Mouse (Mus musculus): Measurements from ENCODE around the gene 9430015G10Rik. TPM values are rescaled to one million over a fixed set of nuclear protein-coding genes. Genes with fewer than 3 reads are reported as not detected.
A peak's percentile ranks its signal among the peaks of the same experiment; 100 is the strongest.

The 9430015G10Rik gene
- total and polyA plus RNA-seq, 2 experiments from 2014 or later: 25.2 to 28.1 TPM

GRCm38 (mm10) chr4:156103342-156103741, 6.4 kb upstream of the 9430015G10Rik start:
- Histone ChIP-seq H3K9me3 (ENCODE audit: low read length) (no peaks in the 10 kb centered on the region), H3K9ac (replicated peaks; ENCODE audit: low read length, poor library complexity, severe bottlenecking) (no peak overlapping the region), H3K4me2 (ENCODE audit: low read depth, low read length, poor library complexity, severe bottlenecking) (no peak overlapping the region), H3K27ac (ENCODE audit: low read depth, low read length) (no peak overlapping the region), H3K4me1 (ENCODE audit: insufficient read depth, low read length) (no peaks in the 10 kb centered on the region), H3K27me3 (ENCODE audit: insufficient read depth, low read length) (no peaks in the 10 kb centered on the region), H3K36me3 (ENCODE audit: insufficient read depth, low read length) (no peaks in the 10 kb centered on the region), H3K4me3 (ENCODE audit: low read depth, low read length) (no peak overlapping the region)
- no peak for TF ChIP-seq CTCF (IDR thresholded peaks at IDR 0.05)
- ATAC-seq (ENCODE audit: low FRiP score) (no peak), DNase-seq (ENCODE audit: low spot score) (no peak)
- 90% methylated on average over 4 of the region's 4 CpGs for WGBS

DNA sequence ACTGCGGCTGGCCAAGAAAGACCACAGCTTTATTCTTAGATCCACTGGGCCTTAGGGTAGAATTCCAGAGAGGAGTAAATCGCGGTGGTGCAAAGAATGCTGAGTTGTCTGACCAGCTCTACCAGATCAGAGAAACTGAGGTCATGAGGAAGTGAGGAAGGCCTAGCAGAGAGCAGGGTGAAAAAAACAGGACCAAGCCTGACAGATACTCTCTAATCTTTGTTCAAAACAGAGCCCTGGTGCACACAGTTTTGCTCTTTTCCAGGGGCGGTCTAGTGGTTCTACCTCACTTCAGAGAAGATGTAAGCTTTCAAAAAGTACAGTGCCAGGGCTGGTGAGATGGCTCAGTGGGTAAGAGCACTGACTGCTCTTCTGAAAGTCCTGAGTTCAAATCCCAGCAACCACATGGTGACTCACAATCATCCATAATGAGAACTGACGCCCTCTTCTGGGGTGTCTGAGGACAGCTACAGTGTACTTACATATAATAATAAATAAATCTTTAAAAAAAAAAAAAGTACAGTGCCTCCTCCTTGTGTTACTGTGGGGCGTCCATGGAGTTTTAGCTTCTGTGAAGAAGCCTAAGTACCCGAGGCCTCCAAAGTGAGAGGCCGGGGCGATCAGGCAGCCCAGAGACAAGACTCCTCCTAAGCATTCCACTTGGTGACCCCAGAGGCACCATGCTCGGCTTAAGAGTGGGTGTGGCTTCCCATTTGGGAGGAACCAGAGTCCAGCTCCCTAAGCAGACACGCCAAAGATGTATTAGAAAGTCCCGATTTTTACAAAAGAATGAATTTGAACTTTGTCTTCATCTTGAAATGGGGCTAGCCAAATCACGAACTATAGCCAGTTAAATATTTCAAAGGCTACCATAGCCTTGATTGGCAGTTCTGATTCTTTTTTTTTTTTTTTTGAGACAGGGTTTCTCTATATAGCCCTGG, 906 bp upstream of the 9430015G10Rik start:
- DNase-seq (ENCODE audit: low spot score) (peak; percentile 30), ATAC-seq (ENCODE audit: low FRiP score) (0 out of 2 replicates have a peak, but pooled peaks have one; percentile 15)
- Histone ChIP-seq H3K27me3 (ENCODE audit: insufficient read depth, low read length) (no peaks in the 10 kb centered on the region), H3K4me1 (ENCODE audit: insufficient read depth, low read length) (peaks cover 7% of the 10 kb centered on the region; the same call in 1 of the 2 replicates), H3K4me2 (ENCODE audit: low read depth, low read length, poor library complexity, severe bottlenecking) (peak overlapping the region; percentile 49), H3K27ac (ENCODE audit: low read depth, low read length) (peak overlapping the region; percentile 84; the same call in 1 of the 2 replicates), H3K36me3 (ENCODE audit: insufficient read depth, low read length) (no peaks in the 10 kb centered on the region), H3K9ac (replicated peaks; ENCODE audit: low read length, poor library complexity, severe bottlenecking) (0 out of 2 replicates have a peak overlapping the region, but pooled peaks have one; percentile 15), H3K4me3 (ENCODE audit: low read depth, low read length) (peak overlapping the region; percentile 70), H3K9me3 (ENCODE audit: low read length) (no peaks in the 10 kb centered on the region)
- peak; percentile 36 for TF ChIP-seq CTCF (IDR thresholded peaks at IDR 0.05)
- 32% methylated on average over 13 of the region's 13 CpGs for WGBS

- Histone ChIP-seq H3K4me2 (ENCODE audit: low read depth, low read length, poor library complexity, severe bottlenecking) (no peak overlapping the region), H3K27me3 (ENCODE audit: insufficient read depth, low read length) (no peaks in the 10 kb centered on the region), H3K9ac (replicated peaks; ENCODE audit: low read length, poor library complexity, severe bottlenecking) (no peak overlapping the region), H3K4me3 (ENCODE audit: low read depth, low read length) (no peak overlapping the region), H3K4me1 (ENCODE audit: insufficient read depth, low read length) (no peaks in the 10 kb centered on the region), H3K27ac (ENCODE audit: low read depth, low read length) (no peak overlapping the region), H3K9me3 (ENCODE audit: low read length) (no peaks in the 10 kb centered on the region), H3K36me3 (ENCODE audit: insufficient read depth, low read length) (peaks cover 69% of the 10 kb centered on the region)
- DNase-seq (ENCODE audit: low spot score): no peak
- no peak for ATAC-seq (ENCODE audit: low FRiP score)
- 96% methylated on average over 7 of the region's 7 CpGs for WGBS
- no peak for TF ChIP-seq CTCF (IDR thresholded peaks at IDR 0.05)
These were observed 14.3 kb downstream of the 9430015G10Rik start for GRCm38 (mm10) chr4:156124077-156124476.

DNA sequence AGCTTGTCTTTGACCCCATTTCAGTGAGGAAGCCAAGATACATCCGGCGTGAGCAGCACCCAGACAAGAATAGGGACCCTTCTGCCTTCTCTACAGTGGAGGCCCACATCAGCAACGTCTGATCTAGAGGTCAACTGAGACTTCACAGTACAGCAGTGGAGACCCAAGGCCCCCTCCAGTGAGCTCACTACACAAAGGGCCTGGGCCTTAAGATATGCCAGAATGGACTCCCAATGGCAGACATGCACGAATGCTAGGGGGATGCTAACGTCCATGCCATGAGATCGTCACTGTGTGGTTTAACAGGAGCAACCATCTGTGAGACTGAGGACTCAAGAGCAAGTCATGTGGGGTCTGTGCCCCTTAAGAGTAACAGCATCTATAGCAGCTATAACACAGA, 15.6 kb downstream of the 9430015G10Rik start:
- DNase-seq (ENCODE audit: low spot score) (no peak), ATAC-seq (ENCODE audit: low FRiP score) (no peak)
- Histone ChIP-seq H3K27ac (ENCODE audit: low read depth, low read length) (no peak overlapping the region), H3K4me2 (ENCODE audit: low read depth, low read length, poor library complexity, severe bottlenecking) (no peak overlapping the region), H3K4me3 (ENCODE audit: low read depth, low read length) (no peak overlapping the region), H3K9me3 (ENCODE audit: low read length) (no peaks in the 10 kb centered on the region), H3K27me3 (ENCODE audit: insufficient read depth, low read length) (no peaks in the 10 kb centered on the region), H3K4me1 (ENCODE audit: insufficient read depth, low read length) (no peaks in the 10 kb centered on the region), H3K9ac (replicated peaks; ENCODE audit: low read length, poor library complexity, severe bottlenecking) (no peak overlapping the region), H3K36me3 (ENCODE audit: insufficient read depth, low read length) (peaks cover 57% of the 10 kb centered on the region)
- WGBS: 97% methylated on average over 6 of the region's 6 CpGs
- no peak for TF ChIP-seq CTCF (IDR thresholded peaks at IDR 0.05)

DNA sequence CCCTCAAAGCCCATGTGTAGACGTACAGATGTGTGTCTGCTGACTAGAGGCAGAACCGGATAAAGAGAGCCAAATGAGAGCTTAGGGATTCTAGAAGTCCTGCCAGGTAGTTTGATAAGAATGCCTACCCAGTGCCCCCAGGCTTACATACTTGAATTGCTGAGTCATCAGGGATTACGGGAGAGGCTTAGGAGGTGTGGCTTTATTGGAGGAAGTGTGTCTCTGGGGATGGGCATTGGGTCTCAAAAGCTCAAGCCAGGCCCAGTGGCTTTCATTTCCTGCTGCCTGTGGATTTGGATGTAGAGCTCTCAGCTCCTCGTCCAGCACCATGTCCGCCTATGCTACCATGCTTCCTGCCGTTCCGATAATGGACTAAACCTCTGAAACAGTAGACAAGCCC, 17.1 kb downstream of the 9430015G10Rik start:
- Histone ChIP-seq H3K4me1 (ENCODE audit: insufficient read depth, low read length) (no peaks in the 10 kb centered on the region), H3K36me3 (ENCODE audit: insufficient read depth, low read length) (peaks cover 43% of the 10 kb centered on the region), H3K4me2 (ENCODE audit: low read depth, low read length, poor library complexity, severe bottlenecking) (no peak overlapping the region), H3K4me3 (ENCODE audit: low read depth, low read length) (no peak overlapping the region), H3K27ac (ENCODE audit: low read depth, low read length) (no peak overlapping the region), H3K27me3 (ENCODE audit: insufficient read depth, low read length) (no peaks in the 10 kb centered on the region), H3K9me3 (ENCODE audit: low read length) (no peaks in the 10 kb centered on the region), H3K9ac (replicated peaks; ENCODE audit: low read length, poor library complexity, severe bottlenecking) (no peak overlapping the region)
- no peak for TF ChIP-seq CTCF (IDR thresholded peaks at IDR 0.05)
- no peak for ATAC-seq (ENCODE audit: low FRiP score)
- no peak for DNase-seq (ENCODE audit: low spot score)
- 91% methylated on average over 7 of the region's 7 CpGs for whole genome bisulfite sequencing

GRCm38 (mm10) chr4:156128746-156129145, 19.0 kb downstream of the 9430015G10Rik start:
- DNase-seq (ENCODE audit: low spot score): no peak
- Histone ChIP-seq H3K27ac (ENCODE audit: low read depth, low read length) (no peak overlapping the region), H3K4me1 (ENCODE audit: insufficient read depth, low read length) (no peaks in the 10 kb centered on the region), H3K4me2 (ENCODE audit: low read depth, low read length, poor library complexity, severe bottlenecking) (no peak overlapping the region), H3K36me3 (ENCODE audit: insufficient read depth, low read length) (peaks cover 29% of the 10 kb centered on the region), H3K27me3 (ENCODE audit: insufficient read depth, low read length) (no peaks in the 10 kb centered on the region), H3K9ac (replicated peaks; ENCODE audit: low read length, poor library complexity, severe bottlenecking) (no peak overlapping the region), H3K4me3 (ENCODE audit: low read depth, low read length) (no peak overlapping the region), H3K9me3 (ENCODE audit: low read length) (no peaks in the 10 kb centered on the region)
- WGBS: 90% methylated on average over 5 of the region's 5 CpGs
- TF ChIP-seq CTCF (IDR thresholded peaks at IDR 0.05): no peak
- ATAC-seq (ENCODE audit: low FRiP score): no peak

Data from midbrain, postnatal 0 days (tissue).